Mouse (Mus musculus) liver, postnatal 0 days (tissue): ENCODE measurements around the gene Mpl. TPM values are rescaled to one million over a fixed set of nuclear protein-coding genes. Genes with fewer than 3 reads are reported as not detected.

Experiments used
- ATAC-seq: fragments of 200-750 bp; cut with Nextera tagmentation; 2 replicates; pipeline ENCODE4 v1.8.0; 2017; ENCODE audit warnings: mild to moderate bottlenecking, moderate library complexity
- DNase-seq: peaks from one replicate; pipeline ENCODE4 v3.0.0-alpha.2; 2016
- H3K27ac ChIP-seq: fragments of 300-500 bp; sonication (generic); 2 replicates; pipeline ENCODE4 v1.5.1; 2014; ENCODE audit warnings: antibody characterized with exemption, moderate library complexity, mild to moderate bottlenecking, low read depth
- H3K27me3 ChIP-seq: fragments of 300-500 bp; sonication (generic); 2 replicates; pipeline ENCODE4 v1.6.1; 2014; ENCODE audit warnings: low read length, control low read depth, mixed read lengths; ENCODE audit not compliant: insufficient read depth
- H3K36me3 ChIP-seq: fragments of 300-500 bp; sonication (generic); replicated peaks from 2 replicates; pipeline ENCODE4 v1.6.1; 2014; ENCODE audit warnings: mild to moderate bottlenecking, control low read depth, low read length, moderate library complexity, mixed read lengths; ENCODE audit not compliant: insufficient read depth
- H3K4me1 ChIP-seq: fragments of 300-500 bp; sonication (generic); 2 replicates; pipeline ENCODE4 v1.6.1; 2014; ENCODE audit warnings: antibody characterized with exemption, mild to moderate bottlenecking, control low read depth; ENCODE audit not compliant: insufficient read depth
- H3K4me2 ChIP-seq: fragments of 300-500 bp; sonication (generic); 2 replicates; pipeline ENCODE4 v1.6.1; 2014; ENCODE audit warnings: low read depth, mild to moderate bottlenecking, low read length, moderate library complexity, mixed read lengths
- H3K4me3 ChIP-seq: fragments of 300-500 bp; sonication (generic); 2 replicates; pipeline ENCODE4 v1.5.1; 2014; ENCODE audit warnings: low read depth, low read length
- H3K9ac ChIP-seq: fragments of 300-500 bp; sonication (generic); replicated peaks from 2 replicates; pipeline ENCODE4 v1.6.1; 2014; ENCODE audit warnings: mild to moderate bottlenecking, moderate library complexity
- H3K9me3 ChIP-seq: fragments of 300-500 bp; sonication (generic); 2 replicates; pipeline ENCODE4 v1.6.1; 2016; ENCODE audit warnings: mild to moderate bottlenecking, control low read depth, low read length, mixed read lengths
- CTCF ChIP-seq: sonication (generic); IDR thresholded peaks from 2 replicates; pipeline ENCODE4 v1.5.1; 2016; ENCODE audit warnings: antibody characterized with exemption, low read depth
- EP300 ChIP-seq: IDR thresholded peaks from 2 replicates; pipeline ENCODE4 v1.6.1; 2016; ENCODE audit warnings: antibody characterized with exemption, low read depth, mild to moderate bottlenecking
- WGBS: fragments of 180-500 bp; shearing (Covaris S2); extraction: QIAGEN DNeasy Blood & Tissue Kit; methylation state at CpG from one replicate; pipeline ENCODE4 v1.1.7; 2014; ENCODE audit not compliant: insufficient replicate concordance; 5-methylcytosine and 5-hydroxymethylcytosine counted together
- polyA plus RNA-seq: library from polyadenylated mRNA; unstranded; fragments of >200 nt; fragmentation: Nextera tagmentation; extraction: Ambion mirVana; gene quantifications from 2 replicates; pipeline ENCODE4 v1.2.1, GENCODE M21; 2015

The Mpl gene
- polyA plus RNA-seq, 1 experiment from 2014 or later = 9.3 TPM

GRCm38 (mm10) chr4:118428531-118429214 lies 28.6 kb downstream of the Mpl start:
- H3K9me3 ChIP-seq = no peaks in the 10 kb centered on the region
- WGBS = 21% methylated on average over 15 of the region's 15 CpGs
- peak overlapping the region; percentile 93 for H3K27ac ChIP-seq
- H3K9ac ChIP-seq = peak overlapping the region; percentile 90
- peak overlapping the region; percentile 98 for H3K4me2 ChIP-seq
- H3K4me3 ChIP-seq = peak overlapping the region; percentile 85
- DNase-seq (peak; percentile 40), ATAC-seq (peak; percentile 20)
- H3K4me1 ChIP-seq = peaks cover 66% of the 10 kb centered on the region
- no peaks in the 10 kb centered on the region for H3K27me3 ChIP-seq
- H3K36me3 ChIP-seq = peaks cover 39% of the 10 kb centered on the region
- TF ChIP-seq EP300 = no peak
- TF ChIP-seq CTCF = no peak

GRCm38 (mm10) chr4:118427768-118428451 lies 29.4 kb downstream of the Mpl start, which contains the start of gene Elovl1:
Elovl1 (plus strand) TSS chr4:118428093.
- peaks cover 34% of the 10 kb centered on the region for H3K36me3 ChIP-seq
- peak within 1 kb of the TSS; percentile 93 for H3K27ac ChIP-seq
- no peaks in the 10 kb centered on the region for H3K9me3 ChIP-seq
- H3K4me2 ChIP-seq = peak within 1 kb of the TSS; percentile 98
- DNase-seq = peak; percentile 94
- WGBS = under 1% methylated on average over 16 of the region's 31 CpGs
- TF ChIP-seq EP300 (peak; percentile 27; the same call in 1 of the 2 replicates), CTCF (peak; percentile 71)
- H3K4me3 ChIP-seq = peak within 1 kb of the TSS; percentile 85
- ATAC-seq = peak; percentile 93
- H3K9ac ChIP-seq = peak within 1 kb of the TSS; percentile 90
- no peaks in the 10 kb centered on the region for H3K27me3 ChIP-seq
- H3K4me1 ChIP-seq = peaks cover 66% of the 10 kb centered on the region

- Histone ChIP-seq H3K27me3 (no peaks in the 10 kb centered on the region), H3K4me1 (peaks cover 61% of the 10 kb centered on the region), H3K27ac (peak overlapping the region; percentile 93), H3K36me3 (peaks cover 28% of the 10 kb centered on the region), H3K4me2 (peak overlapping the region; percentile 98), H3K4me3 (peak overlapping the region; percentile 85), H3K9ac (peak overlapping the region; percentile 90), H3K9me3 (no peaks in the 10 kb centered on the region)
- WGBS = 7% methylated on average over 5 of the region's 5 CpGs
- no peak for TF ChIP-seq EP300
- no peak for TF ChIP-seq CTCF
- ATAC-seq = peak; percentile 8; the same call in 1 of the 2 replicates
- no peak for DNase-seq
Measured at GRCm38 (mm10) chr4:118427415-118427767, 29.9 kb downstream of the Mpl start.

- peak overlapping the region; percentile 73 for H3K27ac ChIP-seq
- ATAC-seq = no peak
Measured at GRCm38 (mm10) chr4:118425374-118425773, 31.9 kb downstream of the Mpl start.

GRCm38 (mm10) chr4:118424541-118425160 lies 32.7 kb downstream of the Mpl start:
- Histone ChIP-seq H3K4me1 (peaks cover 46% of the 10 kb centered on the region), H3K27me3 (no peaks in the 10 kb centered on the region), H3K9ac (no peak overlapping the region), H3K36me3 (peaks cover 18% of the 10 kb centered on the region), H3K27ac (peak overlapping the region; percentile 73), H3K9me3 (no peaks in the 10 kb centered on the region), H3K4me2 (peak overlapping the region; percentile 44), H3K4me3 (no peak overlapping the region)
- DNase-seq (no peak), ATAC-seq (no peak)
- WGBS = 38% methylated on average over 4 of the region's 4 CpGs
- no peak for TF ChIP-seq CTCF
- TF ChIP-seq EP300 = peak; percentile 92

More at GRCm38 (mm10) chr4:118425374-118425773, 31.9 kb downstream of the Mpl start:
- no peak for DNase-seq
- Histone ChIP-seq H3K27me3 (no peaks in the 10 kb centered on the region), H3K4me1 (peaks cover 53% of the 10 kb centered on the region), H3K4me3 (no peak overlapping the region), H3K9ac (no peak overlapping the region), H3K4me2 (no peak overlapping the region), H3K9me3 (no peaks in the 10 kb centered on the region), H3K36me3 (peaks cover 22% of the 10 kb centered on the region)
- TF ChIP-seq CTCF (no peak), EP300 (no peak)
- 97% methylated on average over 1 of the region's 1 CpGs for WGBS

GRCm38 (mm10) chr4:118421384-118421783 lies 35.9 kb downstream of the Mpl start:
- no peak for DNase-seq
- 85% methylated on average over 3 of the region's 3 CpGs for WGBS
- H3K9me3 ChIP-seq = no peaks in the 10 kb centered on the region
- no peaks in the 10 kb centered on the region for H3K27me3 ChIP-seq
- no peak overlapping the region for H3K4me3 ChIP-seq
- H3K36me3 ChIP-seq = peaks cover 39% of the 10 kb centered on the region
- no peak overlapping the region for H3K4me2 ChIP-seq
- H3K9ac ChIP-seq = no peak overlapping the region
- ATAC-seq = no peak
- peaks cover 20% of the 10 kb centered on the region for H3K4me1 ChIP-seq
- TF ChIP-seq EP300 = no peak
- no peak for TF ChIP-seq CTCF
- H3K27ac ChIP-seq = no peak overlapping the region
